Mouse (Mus musculus): ENCODE results near the gene Cdh15.

The Cdh15 gene

GRCm38 (mm10) chr8:122883671-122884070, 35.9 kb downstream of the Cdh15 start:
- DNase-seq (ENCODE audit: low spot score in 2 of 2): no peak

- DNase-seq (ENCODE audit: low spot score in 2 of 2): no peak
Measured at GRCm38 (mm10) chr8:122891440-122891839, 43.7 kb downstream of the Cdh15 start.

GRCm38 (mm10) chr8:122893451-122893850, 45.7 kb downstream of the Cdh15 start:
- DNase-seq (ENCODE audit: low spot score in 2 of 2): no peak

GRCm38 (mm10) chr8:122896317-122896716, 48.6 kb downstream of the Cdh15 start:
- DNase-seq (ENCODE audit: low spot score in 2 of 2): no peak

- no peak for DNase-seq (ENCODE audit: low spot score in 2 of 2)
Measured at GRCm38 (mm10) chr8:122897200-122897599, 49.4 kb downstream of the Cdh15 start.

GRCm38 (mm10) chr8:122898018-122898417, 50.3 kb downstream of the Cdh15 start:
- no peak for DNase-seq (ENCODE audit: low spot score in 2 of 2)

- DNase-seq (ENCODE audit: low spot score in 2 of 2): no peak
Measured at GRCm38 (mm10) chr8:122898473-122898872, 50.7 kb downstream of the Cdh15 start.

- DNase-seq (ENCODE audit: low spot score in 2 of 2): no peak
Measured at GRCm38 (mm10) chr8:122899085-122899484, 51.3 kb downstream of the Cdh15 start.

GRCm38 (mm10) chr8:122901476-122901875, 53.7 kb downstream of the Cdh15 start:
- no peak for DNase-seq (ENCODE audit: low spot score in 2 of 2)

GRCm38 (mm10) chr8:122901892-122902515, 54.2 kb downstream of the Cdh15 start:
- no peak for DNase-seq (ENCODE audit: low spot score in 2 of 2)

GRCm38 (mm10) chr8:122902581-122902980, 54.8 kb downstream of the Cdh15 start:
- DNase-seq (ENCODE audit: low spot score in 2 of 2): no peak

GRCm38 (mm10) chr8:122903002-122903401, 55.2 kb downstream of the Cdh15 start:
- DNase-seq (ENCODE audit: low spot score in 2 of 2): no peak

- no peak for DNase-seq (ENCODE audit: low spot score in 2 of 2)
Measured at GRCm38 (mm10) chr8:122904496-122904895, 56.7 kb downstream of the Cdh15 start.

GRCm38 (mm10) chr8:122905346-122905745, 57.6 kb downstream of the Cdh15 start:
- DNase-seq (ENCODE audit: low spot score in 2 of 2): no peak

GRCm38 (mm10) chr8:122906463-122907021, 58.8 kb downstream of the Cdh15 start:
- DNase-seq (ENCODE audit: low spot score in 2 of 2): peak; percentile 77 to 84

GRCm38 (mm10) chr8:122912150-122912549, 64.4 kb downstream of the Cdh15 start:
- DNase-seq (ENCODE audit: low spot score in 2 of 2): no peak

GRCm38 (mm10) chr8:122912871-122913270, 65.1 kb downstream of the Cdh15 start:
- no peak for DNase-seq (ENCODE audit: low spot score in 2 of 2)

- DNase-seq (ENCODE audit: low spot score in 2 of 2): no peak
Measured at GRCm38 (mm10) chr8:122916766-122917165, 69.0 kb downstream of the Cdh15 start.
